Mouse (Mus musculus): Measurements from ENCODE around the gene Gm30083. TPM values are rescaled to one million over a fixed set of nuclear protein-coding genes. Genes with fewer than 3 reads are reported as not detected.
A peak's percentile ranks its signal among the peaks of the same experiment; 100 is the strongest.

The Gm30083 gene
- total RNA-seq, 2 experiments from 2014 or later, result not detected

- no peak for DNase-seq (ENCODE audit: low spot score in 2 of 2)
- intact Hi-C loops (cut with DNase I), result no loop called here
These were observed 42.3 kb downstream of the Gm30083 start for GRCm38 (mm10) chr14:33972679-33973078.

GRCm38 (mm10) chr14:33965675-33966074 is 49.3 kb downstream of the Gm30083 start:
- no peak for DNase-seq (ENCODE audit: low spot score in 2 of 2)
- intact Hi-C loops (cut with DNase I), result no loop called here

- intact Hi-C loops (cut with DNase I), result no loop called here
- peak in 1 of 2 experiments; percentile 51 for DNase-seq (ENCODE audit: low spot score in 2 of 2)
These were observed 55.6 kb downstream of the Gm30083 start for GRCm38 (mm10) chr14:33959341-33959740.

GRCm38 (mm10) chr14:33958841-33959240 is 56.1 kb downstream of the Gm30083 start:
- no peak for DNase-seq (ENCODE audit: low spot score in 2 of 2)
- intact Hi-C loops (cut with DNase I), result no loop called here

DNA sequence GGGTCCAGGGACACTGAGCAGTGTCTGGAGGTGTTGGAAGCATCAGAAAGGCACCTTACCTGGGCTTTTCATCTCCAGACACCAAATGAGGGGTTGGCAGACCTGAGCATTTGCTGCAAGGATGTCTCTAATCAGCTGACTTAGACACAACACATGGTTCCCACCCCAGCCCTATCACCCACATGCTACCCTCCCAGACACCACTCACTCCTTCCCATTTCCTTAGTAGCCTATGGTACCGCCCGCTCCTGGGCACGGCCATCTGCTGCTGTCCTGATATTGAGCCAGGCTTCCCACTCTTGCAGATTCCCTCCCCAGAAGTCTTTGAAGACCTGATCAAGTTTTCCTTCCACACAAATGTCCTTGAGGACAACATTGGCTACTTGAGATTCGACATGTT is 56.8 kb downstream of the Gm30083 start:
- intact Hi-C loops (cut with DNase I), result no loop called here
- no peak for DNase-seq (ENCODE audit: low spot score in 2 of 2)

DNA sequence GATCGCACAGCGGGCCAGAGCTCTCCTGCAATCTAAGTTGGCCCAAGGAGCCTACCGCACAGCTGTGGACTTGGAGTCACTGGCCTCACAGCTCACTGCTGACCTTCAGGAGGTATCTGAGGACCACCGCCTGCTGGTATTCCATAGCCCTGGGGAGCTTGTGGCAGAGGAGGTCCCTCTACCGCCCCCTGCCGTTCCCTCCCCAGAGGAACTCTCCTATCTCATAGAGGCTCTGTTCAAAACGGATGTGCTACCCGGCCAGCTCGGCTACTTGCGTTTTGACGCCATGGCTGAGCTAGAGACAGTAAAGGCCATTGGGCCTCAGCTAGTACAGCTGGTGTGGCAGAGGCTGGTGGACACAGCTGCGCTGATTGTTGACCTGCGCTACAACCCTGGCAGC is 58.9 kb downstream of the Gm30083 start:
- no peak for DNase-seq (ENCODE audit: low spot score in 2 of 2)
- intact Hi-C loops (cut with DNase I), result no loop called here

- intact Hi-C loops (cut with DNase I), result no loop called here
These were observed 61.2 kb downstream of the Gm30083 start, which contains the start of gene Rbp3 for GRCm38 (mm10) chr14:33953761-33954160. Gene Rbp3 (plus strand): TSS chr14:33954003.

DNA sequence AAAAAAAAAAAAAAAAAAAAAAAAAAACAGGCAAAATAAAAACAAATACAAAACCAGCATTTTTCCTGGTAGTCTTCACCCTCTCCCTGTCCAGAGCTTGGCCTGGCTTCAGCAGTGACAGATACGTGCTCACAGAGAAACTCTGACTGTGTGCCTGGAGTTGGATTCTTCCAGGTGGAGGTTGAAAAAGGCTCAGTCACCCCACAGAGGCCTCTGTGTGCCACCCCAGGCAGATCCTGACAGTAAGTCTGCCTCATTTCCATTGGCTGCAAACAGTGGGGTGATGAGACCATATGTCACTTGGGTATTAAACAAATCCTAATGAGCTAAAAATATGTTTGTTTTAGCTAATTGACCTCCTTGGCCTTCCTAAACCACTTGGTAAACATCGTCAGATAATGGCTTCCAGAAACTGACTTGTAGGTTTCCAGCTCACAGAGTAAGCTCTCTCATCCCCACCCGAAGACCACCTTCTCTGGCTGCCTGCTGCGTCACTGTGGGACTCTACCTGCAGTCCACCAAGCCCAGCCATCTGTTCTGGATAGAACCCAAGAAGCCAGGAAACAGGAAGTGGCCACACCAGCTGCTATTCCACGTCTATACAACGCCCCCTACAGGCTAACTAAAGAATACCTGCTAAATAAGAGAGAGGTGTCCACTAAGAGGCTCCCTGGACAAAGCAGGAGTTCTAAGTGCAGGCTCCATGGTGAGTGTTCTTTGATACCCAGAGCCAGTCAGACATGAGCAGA is 62.6 kb downstream of the Gm30083 start:
- DNase-seq (ENCODE audit: low spot score in 2 of 2), result no peak
- intact Hi-C loops (cut with DNase I), result no loop called here

More at GRCm38 (mm10) chr14:33953761-33954160, 61.2 kb downstream of the Gm30083 start, which contains the start of gene Rbp3:
- no peak for DNase-seq (ENCODE audit: low spot score in 2 of 2)

GRCm38 (mm10) chr14:33946125-33946524 is 68.9 kb downstream of the Gm30083 start:
- no peak for DNase-seq (ENCODE audit: low spot score in 2 of 2)
- intact Hi-C loops (cut with DNase I), result no loop called here

- no peak for DNase-seq (ENCODE audit: low spot score in 2 of 2)
- intact Hi-C loops (cut with DNase I), result no loop called here
These were observed 72.8 kb downstream of the Gm30083 start for GRCm38 (mm10) chr14:33942222-33942621.

GRCm38 (mm10) chr14:33940739-33941138 is 74.2 kb downstream of the Gm30083 start, which contains the start of gene Gdf2:
Gene Gdf2 (plus strand): TSS chr14:33941039.
- DNase-seq (ENCODE audit: low spot score in 2 of 2), result no peak
- intact Hi-C loops (cut with DNase I), result no loop called here

- peak; percentile 66 to 67 for DNase-seq (ENCODE audit: low spot score in 2 of 2)
- intact Hi-C loops (cut with DNase I), result no loop called here
These were observed 75.9 kb downstream of the Gm30083 start for GRCm38 (mm10) chr14:33939117-33939516.

Other genes starting within 250 kb of the Gm30083 start
- gene Gdf10, start 91.6 kb downstream of the Gm30083 start, total RNA-seq (2021), result 1 to 10 TPM; 3.7 TPM
- gene Gdf2, start 74.1 kb downstream of the Gm30083 start, total RNA-seq (2021), result not detected
- under 1 TPM in 1 of 2 experiments, not detected in 1; 0.05 TPM for gene Rbp3, start 61.2 kb downstream of the Gm30083 start, total RNA-seq (2021)
- gene Zfp488, start 36.4 kb downstream of the Gm30083 start, total RNA-seq (2021), result 1 to 10 TPM; 3.7 to 4.0 TPM
- gene Gm5460, start 1.6 kb upstream of the Gm30083 start, total RNA-seq (2021), result not detected
- not detected for gene Antxrl, start 37.5 kb upstream of the Gm30083 start, total RNA-seq (2021)
- under 1 TPM; 0.49 to 0.91 TPM for gene Anxa8, start 70.8 kb upstream of the Gm30083 start, total RNA-seq (2021)
- gene A630023A22Rik, start 87.6 kb upstream of the Gm30083 start, total RNA-seq (2021), result not detected
- not detected for gene Npy4r, start 137.3 kb upstream of the Gm30083 start, total RNA-seq (2021)
- gene Gprin2, start 186.5 kb upstream of the Gm30083 start, total RNA-seq (2021), result 1 to 10 TPM; 1.6 to 2.7 TPM
- under 1 TPM; 0.27 to 0.42 TPM for gene Syt15, start 204.4 kb upstream of the Gm30083 start, total RNA-seq (2021)